Comparison of ENCODE assay signal across 11 mouse cellular contexts in genomic region chr6:54183825-54184578, GRCm38 (mm10).
DNase-seq lines count a peak whose midpoint lies in the region.
"Had no signal": no experiment of that assay in that cellular context is flagged by ENCODE, and none has a peak within 500 bp of the region (broad histone marks: within the 10 kb centered on the region; RNA-seq: fewer than 3 reads in every experiment).

No protein-coding gene starts in this region.

- intact Hi-C loops in left cerebral cortex, postnatal 10 days (cut with DNase I) = no loop called here

- peak; percentile 30 for DNase-seq in left cerebral cortex, adult 11 months (ENCODE audit: low spot score)
- no peak for DNase-seq in left cerebral cortex, postnatal 10 days (ENCODE audit: extremely low spot score in 1 of 2, low spot score in 2 of 2)
- DNase-seq in frontal cortex, adult 2 months (ENCODE audit: extremely low spot score in 1 of 2, low spot score in 1 of 2) = peak; percentile 27 to 69
- peak; percentile 20 to 40 for DNase-seq in left cerebral cortex, adult 9 months (ENCODE audit: low spot score in 2 of 2)
- DNase-seq in right cerebral cortex, postnatal 36 days (ENCODE audit: low spot score in 2 of 2) = peak; percentile 15 to 41
- no peak for DNase-seq in retina, embryonic 14.5 days (ENCODE audit: low spot score)
- no peak for DNase-seq in thymus, postnatal 25 days
- DNase-seq: adrenal gland, postnatal 10 days; heart, postnatal 36 days; lung, adult 18-20 months; retina, postnatal 1 day had no signal

Comparison
In these comparisons a context has a peak if more than half of its experiments do, and no peak if none do; other contexts are left out.
1. DNase-seq: peak in left cerebral cortex, adult 11 months (single experiment), frontal cortex, adult 2 months (2 of 2), left cerebral cortex, adult 9 months (2 of 2) and right cerebral cortex, postnatal 36 days (2 of 2); none in left cerebral cortex, postnatal 10 days (0 of 2), retina, embryonic 14.5 days (single experiment) and thymus, postnatal 25 days (single experiment).